Mouse (Mus musculus) kidney, postnatal 25 days (tissue): ENCODE results near the gene Ifnz.
"Not testable (repeated sequence)": the region's sequence is repeated elsewhere in the genome, so short reads cannot be mapped to it uniquely, and the experiment has no call there.

Experiments
- DNase-seq, 2 experiments: peaks; one replicate each; pipeline ENCODE4 v3.0.0; 2021; ENCODE audit warnings: mixed read lengths in 2 of 2

Gene Ifnz

GRCm38 (mm10) chr4:88781831-88782230 is at the start of gene Ifnz:
TSS of gene Ifnz (plus strand) at chr4:88782131.
- not testable (repeated sequence) for DNase-seq

GRCm38 (mm10) chr4:88738480-88738879 is 43.5 kb upstream of the Ifnz start:
- peak; percentile 71 to 83 for DNase-seq

GRCm38 (mm10) chr4:88739036-88739435 is 42.9 kb upstream of the Ifnz start:
- DNase-seq = no peak

GRCm38 (mm10) chr4:88741426-88741825 is 40.5 kb upstream of the Ifnz start:
- DNase-seq = no peak

- no peak for DNase-seq
Observed at GRCm38 (mm10) chr4:88742771-88743371, 39.1 kb upstream of the Ifnz start.

GRCm38 (mm10) chr4:88744207-88744606 is 37.7 kb upstream of the Ifnz start:
- no peak for DNase-seq

- DNase-seq = no peak
Observed at GRCm38 (mm10) chr4:88749926-88750325, 32.0 kb upstream of the Ifnz start.

GRCm38 (mm10) chr4:88754818-88755340 is 27.1 kb upstream of the Ifnz start, which contains the start of gene Gm13271:
TSS of gene Gm13271 (plus strand) at chr4:88754868.
- DNase-seq = peak; percentile 34 to 71

GRCm38 (mm10) chr4:88756581-88757513 is 25.1 kb upstream of the Ifnz start:
- DNase-seq = peak in 1 of 2 experiments; percentile 41

- peak; percentile 86 to 89 for DNase-seq
Observed at GRCm38 (mm10) chr4:88757628-88758031, 24.3 kb upstream of the Ifnz start.

GRCm38 (mm10) chr4:88758751-88759150 is 23.2 kb upstream of the Ifnz start:
- not testable (repeated sequence) for DNase-seq

GRCm38 (mm10) chr4:88759610-88760268 is 22.2 kb upstream of the Ifnz start, which contains the start of gene Gm13283:
TSS of gene Gm13283 (plus strand) at chr4:88760119.
- DNase-seq = peak; percentile 50 to 59

GRCm38 (mm10) chr4:88760431-88760830 is 21.5 kb upstream of the Ifnz start:
- peak; percentile 78 to 91 for DNase-seq

- peak; percentile 55 to 75 for DNase-seq
Observed at GRCm38 (mm10) chr4:88761776-88762175, 20.2 kb upstream of the Ifnz start.

- DNase-seq = peak in 1 of 2 experiments; percentile 45
Observed at GRCm38 (mm10) chr4:88762341-88762740, 19.6 kb upstream of the Ifnz start.

- DNase-seq = peak; percentile 68 to 88
Observed at GRCm38 (mm10) chr4:88763384-88764018, 18.4 kb upstream of the Ifnz start.

GRCm38 (mm10) chr4:88773534-88773933 is 8.4 kb upstream of the Ifnz start, which contains the start of gene Gm13290:
TSS of gene Gm13290 (plus strand) at chr4:88773834.
- not testable (repeated sequence) for DNase-seq

- not testable (repeated sequence) for DNase-seq
Observed at GRCm38 (mm10) chr4:88776622-88777021, 5.3 kb upstream of the Ifnz start, which contains the start of gene Gm13289. TSS of gene Gm13289 (plus strand) at chr4:88776922.

GRCm38 (mm10) chr4:88779550-88779949 is 2.4 kb upstream of the Ifnz start, which contains the start of gene Gm13272:
TSS of gene Gm13272 (plus strand) at chr4:88779850.
- DNase-seq = not testable (repeated sequence)

GRCm38 (mm10) chr4:88780320-88780719 is 1.6 kb upstream of the Ifnz start:
- peak in 1 of 2 experiments; percentile 30 for DNase-seq

GRCm38 (mm10) chr4:88782335-88782734 is 404 bp downstream of the Ifnz start:
- peak in 1 of 2 experiments; percentile 45 for DNase-seq

GRCm38 (mm10) chr4:88785409-88785808 is 3.5 kb downstream of the Ifnz start, which contains the start of gene Gm13276:
TSS of gene Gm13276 (plus strand) at chr4:88785709.
- DNase-seq = not testable (repeated sequence)
